Mouse (Mus musculus) MEL (cell line): ENCODE results near the gene Sox1. TPM values are rescaled to one million over a fixed set of nuclear protein-coding genes. Genes with fewer than 3 reads are reported as not detected.

Experiments used
- DNase-seq: peaks from one replicate; pipeline ENCODE4 v3.0.0; 2011; ENCODE audit warnings: low read depth, low spot score
- H3K27ac ChIP-seq: 2 replicates; pipeline ENCODE4 v1.5.1; 2012; ENCODE audit warnings: low read depth, mild to moderate bottlenecking, control low read depth, low read length, moderate library complexity; ENCODE audit not compliant: control insufficient read depth
- H3K27me3 ChIP-seq, 2 experiments: fragments of 150-350 bp in 1 of 2; sonication (generic) in 1 of 2; 2 replicates each; pipeline ENCODE4 v1.6.1; 2012; ENCODE audit warnings: low read length in 2 of 2, mild to moderate bottlenecking in 2 of 2, improper control_type of control experiment in 1 of 2, moderate library complexity in 1 of 2; ENCODE audit not compliant: insufficient read depth in 2 of 2, control insufficient read depth in 1 of 2
- H3K36me3 ChIP-seq, 2 experiments: 2 replicates each; pipeline ENCODE4 v1.6.1; 2012 to 2014; ENCODE audit warnings: low read length in 2 of 2, improper control_type of control experiment in 1 of 2, inconsistent platforms in 1 of 2, mild to moderate bottlenecking in 1 of 2; ENCODE audit not compliant: insufficient read depth in 2 of 2, control insufficient read depth in 1 of 2
- H3K4me1 ChIP-seq, 2 experiments: fragments of 150-350 bp in 1 of 2; sonication (generic) in 1 of 2; 2 replicates each; pipeline ENCODE4 v1.6.1; 2012; ENCODE audit warnings: low read length in 2 of 2, improper control_type of control experiment in 1 of 2, mild to moderate bottlenecking in 1 of 2; ENCODE audit not compliant: insufficient read depth in 2 of 2, control insufficient read depth in 1 of 2
- H3K4me3 ChIP-seq, 2 experiments: fragments of 150-350 bp in 1 of 2; sonication (generic) in 1 of 2; 2 replicates each; pipeline ENCODE4 v1.5.1; 2012; ENCODE audit warnings: low read depth in 2 of 2, low read length in 2 of 2, mild to moderate bottlenecking in 2 of 2, moderate library complexity in 2 of 2, control low read depth in 1 of 2, improper control_type of control experiment in 1 of 2; ENCODE audit not compliant: control insufficient read depth in 1 of 2, insufficient read depth in 1 of 2
- H3K79me2 ChIP-seq: 2 replicates; pipeline ENCODE4 v1.6.1; 2012; ENCODE audit warnings: mild to moderate bottlenecking, low read length, moderate library complexity; ENCODE audit not compliant: control insufficient read depth, poor library complexity, insufficient read depth
- H3K9ac ChIP-seq: 2 replicates; pipeline ENCODE4 v1.6.1; 2012; ENCODE audit warnings: low read depth, mild to moderate bottlenecking, control low read depth, low read length, moderate library complexity; ENCODE audit not compliant: control insufficient read depth, poor library complexity, severe bottlenecking
- H3K9me3 ChIP-seq: fragments of 150-350 bp; sonication (generic); replicated peaks from 2 replicates; pipeline ENCODE4 v1.6.1; 2012; ENCODE audit warnings: mild to moderate bottlenecking, low read length, improper control_type of control experiment, moderate library complexity; ENCODE audit not compliant: insufficient read depth
- CTCF ChIP-seq, 3 experiments: IDR thresholded peaks in 2 of 3; conservative IDR thresholded peaks in 1 of 3; 2 replicates each; pipeline ENCODE4 v1.5.1; 2011 to 2012; ENCODE audit warnings: low read length in 3 of 3, low read depth in 2 of 3, mild to moderate bottlenecking in 2 of 3, improper control_type of control experiment in 1 of 3, inconsistent platforms in 1 of 3, mixed read lengths in 1 of 3, moderate library complexity in 1 of 3; ENCODE audit not compliant: control insufficient read depth in 1 of 3, insufficient read depth in 1 of 3, poor library complexity in 1 of 3, severe bottlenecking in 1 of 3
- E2F4 ChIP-seq: IDR thresholded peaks from 2 replicates; pipeline ENCODE4 v1.6.1; 2011; ENCODE audit warnings: low read depth, low read length, improper control_type of control experiment, borderline replicate concordance
- ELF1 ChIP-seq: IDR thresholded peaks from 2 replicates; pipeline ENCODE4 v1.6.1; 2014; ENCODE audit warnings: low read depth, mild to moderate bottlenecking, inconsistent platforms, low read length, improper control_type of control experiment, moderate library complexity
- KAT2A ChIP-seq: conservative IDR thresholded peaks from 2 replicates; pipeline ENCODE4 v1.6.1; 2012; ENCODE audit warnings: low read depth, low read length, improper control_type of control experiment, inconsistent platforms
- MEF2A ChIP-seq: IDR thresholded peaks from 2 replicates; pipeline ENCODE4 v1.6.1; 2014; ENCODE audit warnings: low read depth, mild to moderate bottlenecking, inconsistent platforms, low read length, improper control_type of control experiment; ENCODE audit not compliant: poor library complexity, insufficient replicate concordance, severe bottlenecking; ENCODE audit errors: extremely low read depth
- MXI1 ChIP-seq: IDR thresholded peaks from 2 replicates; pipeline ENCODE4 v1.6.1; 2011; ENCODE audit warnings: mild to moderate bottlenecking, low read depth, low read length, improper control_type of control experiment
- MYC ChIP-seq: IDR thresholded peaks from 2 replicates; pipeline ENCODE4 v1.6.1; 2011; ENCODE audit warnings: low read depth, mild to moderate bottlenecking, low read length, improper control_type of control experiment, moderate library complexity
- NRF1 ChIP-seq: IDR thresholded peaks from 2 replicates; pipeline ENCODE4 v1.6.1; 2014; ENCODE audit warnings: low read depth, mild to moderate bottlenecking, inconsistent platforms, low read length, improper control_type of control experiment, moderate library complexity; ENCODE audit not compliant: poor library complexity, insufficient read depth, severe bottlenecking
- POLR2A ChIP-seq, 2 experiments: IDR thresholded peaks; 2 replicates each; pipeline ENCODE4 v1.6.1; 2011 to 2012; ENCODE audit warnings: low read length in 2 of 2, mild to moderate bottlenecking in 2 of 2, control low read depth in 1 of 2, improper control_type of control experiment in 1 of 2, low read depth in 1 of 2, moderate library complexity in 1 of 2; ENCODE audit not compliant: control insufficient read depth in 1 of 2, insufficient read depth in 1 of 2, poor library complexity in 1 of 2
- POLR2AphosphoS2 ChIP-seq: IDR thresholded peaks from 2 replicates; pipeline ENCODE4 v1.6.1; 2011; ENCODE audit warnings: low read length, improper control_type of control experiment
- POLR2AphosphoS5 ChIP-seq: IDR thresholded peaks from 2 replicates; pipeline ENCODE4 v1.6.1; 2012; ENCODE audit warnings: low read depth, borderline replicate concordance, mild to moderate bottlenecking, inconsistent platforms, low read length, moderate library complexity, mixed read lengths
- USF1 ChIP-seq: IDR thresholded peaks from 2 replicates; pipeline ENCODE4 v1.6.1; 2014; ENCODE audit warnings: low read depth, mild to moderate bottlenecking, inconsistent platforms, low read length, improper control_type of control experiment, moderate library complexity
- USF2 ChIP-seq, 2 experiments: IDR thresholded peaks; 2 replicates each; pipeline ENCODE4 v1.6.1; 2011 to 2012; ENCODE audit warnings: improper control_type of control experiment in 2 of 2, low read length in 2 of 2, borderline replicate concordance in 1 of 2, inconsistent platforms in 1 of 2, low read depth in 1 of 2, mild to moderate bottlenecking in 1 of 2; ENCODE audit not compliant: insufficient read depth in 1 of 2
- ZC3H11A ChIP-seq: IDR thresholded peaks from 2 replicates; pipeline ENCODE4 v1.6.1; 2012; ENCODE audit warnings: low read depth, mild to moderate bottlenecking, inconsistent platforms, low read length, improper control_type of control experiment
- ZMIZ1 ChIP-seq: IDR thresholded peaks from 2 replicates; pipeline ENCODE4 v1.6.1; 2012; ENCODE audit warnings: low read depth, mild to moderate bottlenecking, inconsistent platforms, low read length, improper control_type of control experiment, moderate library complexity
- polyA plus RNA-seq, 2 experiments: library from polyadenylated mRNA; stranded (reverse) in 1 of 2; unstranded in 1 of 2; fragments of >175 nt in 1 of 2; fragments of >200 nt in 1 of 2; gene quantifications; 2 replicates each; pipeline versions ENCODE4 v1.2.1 to v1.2.4; 2012; ENCODE audit warnings: low replicate concordance in 2 of 2, low read depth in 1 of 2; ENCODE audit not compliant: insufficient read length in 2 of 2, insufficient read depth in 1 of 2, missing spikeins in 1 of 2
- total RNA-seq: library from RNA; depleted of rRNA; stranded (reverse); fragments of 300-350 nt; gene quantifications from 2 replicates; pipeline ENCODE4 v1.2.3, GENCODE M21; 2012

The Sox1 gene
- total and polyA plus RNA-seq, 3 experiments = not detected

GRCm38 (mm10) chr8:12389801-12390639 lies 5.1 kb upstream of the Sox1 start:
- H3K9ac ChIP-seq = no peak overlapping the region
- H3K27ac ChIP-seq = no peak overlapping the region
- no peaks in the 10 kb centered on the region for H3K36me3 ChIP-seq
- no peak for DNase-seq
- H3K79me2 ChIP-seq = no peaks in the 10 kb centered on the region
- H3K4me3 ChIP-seq = no peak overlapping the region
- H3K9me3 ChIP-seq = no peaks in the 10 kb centered on the region
- H3K4me1 ChIP-seq = no peaks in the 10 kb centered on the region
- H3K27me3 ChIP-seq = no peaks in the 10 kb centered on the region
- TF ChIP-seq ZC3H11A (no peak), MEF2A (no peak), E2F4 (no peak), ELF1 (no peak), POLR2AphosphoS2 (no peak), CTCF (IDR thresholded peaks at IDR 0.05 in 2 of 3, conservative IDR thresholded peaks at IDR 0.05 in 1 of 3; ENCODE audit: control insufficient read depth in 1 of 3, insufficient read depth in 1 of 3, low read depth in 2 of 3, low read length in 3 of 3, poor library complexity in 1 of 3, severe bottlenecking in 1 of 3) (no peak), POLR2A (IDR thresholded peaks at IDR 0.05; ENCODE audit: control insufficient read depth in 1 of 2, insufficient read depth in 1 of 2, low read depth in 1 of 2, low read length in 2 of 2, poor library complexity in 1 of 2) (no peak), ZMIZ1 (no peak), MXI1 (no peak)

- Histone ChIP-seq H3K27ac (no peak overlapping the region), H3K9me3 (no peaks in the 10 kb centered on the region), H3K79me2 (no peaks in the 10 kb centered on the region)
- no peak for DNase-seq
- no peak for TF ChIP-seq POLR2AphosphoS2
- no peak for TF ChIP-seq MYC
- TF ChIP-seq USF1 = no peak
- TF ChIP-seq MXI1 = no peak
- no peak for TF ChIP-seq USF2 (IDR thresholded peaks at IDR 0.05; ENCODE audit: borderline replicate concordance in 1 of 2, insufficient read depth in 1 of 2, low read depth in 1 of 2, low read length in 2 of 2)
- no peak for TF ChIP-seq NRF1
- TF ChIP-seq KAT2A = no peak
- no peak for TF ChIP-seq POLR2AphosphoS5
- TF ChIP-seq POLR2A (IDR thresholded peaks at IDR 0.05; ENCODE audit: control insufficient read depth in 1 of 2, insufficient read depth in 1 of 2, low read depth in 1 of 2, low read length in 2 of 2, poor library complexity in 1 of 2) = no peak
- TF ChIP-seq MEF2A = no peak
- no peak for TF ChIP-seq E2F4
- TF ChIP-seq, all 39 proteins: peak for 0
- no peak overlapping the region for H3K4me3 ChIP-seq
- no peaks in the 10 kb centered on the region for H3K4me1 ChIP-seq
- no peaks in the 10 kb centered on the region for H3K36me3 ChIP-seq
- no peaks in the 10 kb centered on the region for H3K27me3 ChIP-seq
- no peak overlapping the region for H3K9ac ChIP-seq
Observed at GRCm38 (mm10) chr8:12390640-12391365, 4.3 kb upstream of the Sox1 start.
